Mouse (Mus musculus) ovary, postnatal 36 days (tissue): Measurements from ENCODE around the gene St6galnac4.

ENCODE experiments used
- DNase-seq: peaks from one replicate; pipeline ENCODE4 v3.0.0; 2022; ENCODE audit warnings: low spot score, mixed read lengths

St6galnac4 gene

GRCm38 (mm10) chr2:32601417-32602065 lies 14.6 kb downstream of the St6galnac4 start:
- DNase-seq = peak; percentile 38

- DNase-seq = peak; percentile 83
These were observed 15.7 kb downstream of the St6galnac4 start for GRCm38 (mm10) chr2:32602600-32603054.

- DNase-seq = no peak
These were observed 17.7 kb downstream of the St6galnac4 start for GRCm38 (mm10) chr2:32604631-32605030.

- peak; percentile 86 for DNase-seq
These were observed 19.6 kb downstream of the St6galnac4 start for GRCm38 (mm10) chr2:32606161-32607142.

- DNase-seq = peak; percentile 51
These were observed 20.5 kb downstream of the St6galnac4 start for GRCm38 (mm10) chr2:32607262-32607947.

- peak; percentile 78 for DNase-seq
These were observed 21.4 kb downstream of the St6galnac4 start for GRCm38 (mm10) chr2:32608141-32608777.

- DNase-seq = no peak
These were observed 22.0 kb downstream of the St6galnac4 start for GRCm38 (mm10) chr2:32608778-32609435.

- peak; percentile 60 for DNase-seq
These were observed 23.8 kb downstream of the St6galnac4 start for GRCm38 (mm10) chr2:32610610-32611229.

- no peak for DNase-seq
These were observed 25.4 kb downstream of the St6galnac4 start for GRCm38 (mm10) chr2:32612274-32612673.

- no peak for DNase-seq
These were observed 30.2 kb downstream of the St6galnac4 start for GRCm38 (mm10) chr2:32617109-32617508.

GRCm38 (mm10) chr2:32617601-32618000 lies 30.7 kb downstream of the St6galnac4 start:
- no peak for DNase-seq

- no peak for DNase-seq
These were observed 31.2 kb downstream of the St6galnac4 start for GRCm38 (mm10) chr2:32618051-32618450.

- no peak for DNase-seq
These were observed 34.0 kb downstream of the St6galnac4 start for GRCm38 (mm10) chr2:32620682-32621516.

GRCm38 (mm10) chr2:32621517-32621859 lies 34.6 kb downstream of the St6galnac4 start, which contains the start of gene Ak1:
Gene Ak1, plus strand, starts transcription at chr2:32621758.
- DNase-seq = no peak

GRCm38 (mm10) chr2:32624111-32624748 lies 37.3 kb downstream of the St6galnac4 start:
- no peak for DNase-seq

GRCm38 (mm10) chr2:32625212-32625872 lies 38.4 kb downstream of the St6galnac4 start:
- peak; percentile 62 for DNase-seq

GRCm38 (mm10) chr2:32625873-32626694 lies 39.2 kb downstream of the St6galnac4 start:
- peak; percentile 45 for DNase-seq
